Mouse (Mus musculus): ENCODE results near the gene Pank3.

- TF ChIP-seq CTCF (IDR thresholded peaks at IDR 0.05; ENCODE audit: borderline replicate concordance, control insufficient read depth, extremely low read depth, insufficient read depth, low read length, poor library complexity) (no peak), POLR2A (IDR thresholded peaks at IDR 0.05; ENCODE audit: control insufficient read depth, extremely low read depth, insufficient read depth, low read length, poor library complexity) (no peak)
Observed at GRCm38 (mm10) chr11:35744571-35744970, 24.7 kb upstream of the Pank3 start.
